Mouse (Mus musculus) c-Kit-positive CD71-positive TER-119-positive erythroid progenitor cells, embryonic 14.5 days (primary cell): Measurements from ENCODE around the gene D930020B18Rik.
A peak's percentile ranks its signal among the peaks of the same experiment; 100 is the strongest.

Experiments
- DNase-seq: peaks from one replicate; pipeline ENCODE4 v3.0.0-alpha.2; 2013; ENCODE audit warnings: low spot score

D930020B18Rik gene

GRCm38 (mm10) chr10:121640150-121640930, 1.0 kb upstream of the D930020B18Rik start:
- DNase-seq, result no peak

GRCm38 (mm10) chr10:121640944-121641271, 480 bp upstream of the D930020B18Rik start:
- no peak for DNase-seq

DNA sequence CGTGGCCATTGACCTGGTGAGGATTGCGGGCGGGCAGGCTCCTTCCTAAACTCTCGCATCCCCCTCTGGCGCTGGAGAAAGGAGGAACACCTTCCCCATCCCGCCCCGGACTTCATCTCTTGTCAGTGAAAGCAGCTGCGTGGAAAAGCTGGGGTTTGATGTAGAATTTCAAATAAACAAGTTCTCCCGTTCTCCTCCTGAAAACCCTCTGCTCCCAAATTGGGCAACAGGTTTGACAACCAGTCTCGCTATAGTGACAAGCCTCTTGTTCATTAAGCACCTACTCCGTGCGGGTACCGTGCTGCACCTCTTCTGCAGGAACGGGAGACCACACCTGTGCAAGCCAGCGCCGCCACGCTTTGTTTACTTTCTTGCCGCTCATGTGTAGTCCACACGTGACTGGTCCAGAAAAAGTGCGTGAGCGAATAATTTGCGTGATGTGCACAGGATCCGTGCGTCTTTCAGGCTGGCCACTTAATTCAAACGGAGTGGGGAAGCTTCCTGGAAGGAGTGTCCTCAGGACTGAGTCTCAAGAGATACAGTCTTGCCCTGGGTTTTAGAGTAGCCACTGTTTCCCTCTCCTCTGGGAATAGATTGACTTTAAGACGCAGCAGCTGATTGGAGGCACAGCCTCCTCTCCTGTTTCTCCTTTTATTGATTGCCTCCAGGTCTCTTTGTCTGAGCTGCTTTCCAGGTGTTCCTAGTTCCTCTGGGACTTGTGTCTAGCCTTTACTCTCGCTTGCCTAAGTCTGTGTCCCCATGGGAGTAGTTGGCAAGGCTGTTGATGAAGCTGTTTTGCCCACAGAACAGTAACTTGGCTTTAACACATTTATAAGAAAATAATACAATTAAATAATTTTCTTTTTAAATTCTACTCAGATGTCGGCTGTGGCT, 913 bp downstream of the D930020B18Rik start:
- DNase-seq, result no peak

DNA sequence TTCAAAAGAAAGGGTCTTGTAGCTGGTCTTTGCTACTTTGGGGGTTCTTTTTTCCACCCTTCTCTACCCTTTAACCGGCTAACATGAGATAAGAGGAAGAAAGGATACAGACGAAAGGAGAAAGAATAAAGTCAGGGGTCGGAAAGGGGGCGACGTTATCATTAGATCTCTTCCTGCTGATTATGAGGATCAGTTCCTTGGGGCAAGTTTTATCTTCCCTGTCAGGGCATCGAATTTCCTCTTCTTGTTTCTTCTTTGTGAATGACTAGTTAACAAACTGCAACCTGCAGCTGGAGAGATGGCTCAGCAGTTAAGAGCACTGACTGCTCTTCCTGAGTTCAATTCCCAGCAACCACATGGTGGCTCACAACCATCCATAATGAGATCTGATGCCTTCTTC, 4.9 kb downstream of the D930020B18Rik start:
- no peak for DNase-seq

- DNase-seq, result no peak
Observed at GRCm38 (mm10) chr10:121653079-121653478, 11.7 kb downstream of the D930020B18Rik start.

- no peak for DNase-seq
Observed at GRCm38 (mm10) chr10:121655907-121656306, 14.5 kb downstream of the D930020B18Rik start.

DNA sequence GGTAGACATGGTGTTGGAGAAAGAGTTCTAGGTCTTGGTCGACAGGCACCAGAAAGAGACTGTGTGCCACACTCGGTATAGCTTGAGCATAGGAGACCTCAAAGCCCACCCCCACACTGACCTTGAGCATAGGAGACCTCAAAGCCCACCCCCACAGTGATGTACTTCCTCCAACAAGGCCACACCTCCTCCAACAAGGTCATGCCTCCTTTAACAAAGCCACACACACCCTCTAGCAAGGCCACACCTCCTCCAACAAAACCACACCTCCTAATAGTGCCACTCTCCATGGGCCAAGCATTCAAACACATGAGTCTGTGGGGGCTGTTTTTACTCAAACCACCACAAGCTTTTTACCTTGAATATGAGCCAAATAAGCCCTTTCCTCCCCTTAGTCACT, 21.3 kb downstream of the D930020B18Rik start:
- DNase-seq, result no peak

DNA sequence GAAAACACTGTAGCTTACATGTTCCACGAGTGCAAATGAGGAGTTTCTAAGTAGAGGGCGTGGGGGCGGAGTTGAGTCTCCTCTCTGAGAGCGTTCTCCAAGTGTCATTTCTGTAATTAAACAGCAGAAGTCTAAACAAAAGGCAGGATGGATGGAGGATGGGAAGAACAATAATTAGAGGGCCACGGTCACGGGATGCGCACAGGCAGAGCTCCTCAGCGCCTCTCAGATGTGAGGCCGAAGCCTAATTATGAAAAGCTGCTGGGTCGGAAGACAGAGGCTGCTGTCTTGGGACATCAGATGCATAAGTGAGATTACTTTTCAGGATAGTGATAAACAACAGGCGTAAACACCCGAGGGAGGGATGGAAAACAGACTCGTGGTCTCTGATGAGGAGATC, 22.2 kb downstream of the D930020B18Rik start:
- no peak for DNase-seq

DNA sequence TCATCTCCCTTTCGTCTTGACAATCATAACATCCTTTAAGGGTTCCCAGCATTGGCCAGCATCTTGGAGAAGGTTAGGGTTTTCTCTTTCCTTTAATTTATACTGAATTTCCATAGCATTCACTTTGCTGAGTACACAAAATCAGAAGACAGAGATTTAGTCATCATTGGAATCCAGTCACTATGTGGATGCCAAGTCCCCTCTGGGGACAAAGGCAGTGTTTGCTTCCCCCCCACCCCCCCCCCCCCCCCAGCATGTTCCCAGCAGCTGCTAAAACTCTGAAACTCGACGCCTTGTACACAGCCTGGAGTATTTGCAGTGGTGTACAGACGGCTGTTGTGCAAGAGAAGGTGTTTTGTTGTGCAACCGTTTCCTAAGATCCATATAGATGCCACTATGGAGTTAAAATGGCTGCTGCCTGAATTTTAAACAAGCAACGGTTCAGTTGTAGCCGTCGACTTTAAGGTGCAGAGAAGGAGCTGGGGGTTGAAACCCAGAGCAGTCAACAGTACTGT, 24.3 kb downstream of the D930020B18Rik start:
- no peak for DNase-seq

GRCm38 (mm10) chr10:121669103-121669502, 27.7 kb downstream of the D930020B18Rik start:
- no peak for DNase-seq

- no peak for DNase-seq
Observed at GRCm38 (mm10) chr10:121677019-121677418, 35.6 kb downstream of the D930020B18Rik start.

- DNase-seq, result no peak
Observed at GRCm38 (mm10) chr10:121680902-121681301, 39.5 kb downstream of the D930020B18Rik start.

DNA sequence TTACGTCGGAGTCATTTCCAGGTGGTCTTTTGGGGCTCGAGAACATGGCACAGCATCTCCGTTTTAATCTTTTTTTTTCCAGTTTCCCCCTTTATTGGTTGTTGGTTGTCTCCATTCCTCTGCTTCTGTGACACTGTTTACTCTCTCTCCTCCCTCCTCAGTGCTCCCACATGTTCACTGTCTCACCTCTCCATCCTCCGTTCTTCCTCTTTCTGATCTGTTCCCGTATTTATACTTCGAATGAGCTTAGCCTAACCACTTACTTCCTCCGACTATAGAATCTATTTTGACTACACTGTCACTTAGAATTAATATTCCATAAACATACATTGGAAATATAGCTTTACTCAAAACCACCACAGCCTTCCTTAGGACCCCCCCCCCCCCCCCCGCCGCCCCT, 41.2 kb downstream of the D930020B18Rik start:
- DNase-seq, result no peak

- DNase-seq, result no peak
Observed at GRCm38 (mm10) chr10:121686153-121686660, 44.8 kb downstream of the D930020B18Rik start.

DNA sequence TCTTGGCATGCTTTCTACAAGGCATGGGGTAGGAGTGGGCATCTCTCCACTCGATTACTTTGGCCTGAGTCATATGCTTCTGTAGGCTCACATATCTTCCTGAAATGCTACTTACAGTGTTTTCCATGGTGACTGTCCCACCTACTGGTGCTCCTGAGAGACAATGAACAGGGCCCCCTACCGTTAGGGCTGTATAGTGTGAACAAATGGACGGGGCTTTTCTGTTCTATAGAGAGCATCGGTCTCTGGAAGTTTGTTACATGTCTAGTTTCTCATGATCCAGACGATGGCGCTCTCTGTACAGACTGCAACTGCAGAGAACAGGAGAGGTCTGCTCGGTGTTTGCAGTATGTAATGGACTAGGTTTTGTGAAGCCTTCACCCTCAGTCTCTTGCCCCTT, 46.1 kb downstream of the D930020B18Rik start:
- no peak for DNase-seq

GRCm38 (mm10) chr10:121689591-121690314, 48.4 kb downstream of the D930020B18Rik start:
- peak; percentile 35 for DNase-seq

DNA sequence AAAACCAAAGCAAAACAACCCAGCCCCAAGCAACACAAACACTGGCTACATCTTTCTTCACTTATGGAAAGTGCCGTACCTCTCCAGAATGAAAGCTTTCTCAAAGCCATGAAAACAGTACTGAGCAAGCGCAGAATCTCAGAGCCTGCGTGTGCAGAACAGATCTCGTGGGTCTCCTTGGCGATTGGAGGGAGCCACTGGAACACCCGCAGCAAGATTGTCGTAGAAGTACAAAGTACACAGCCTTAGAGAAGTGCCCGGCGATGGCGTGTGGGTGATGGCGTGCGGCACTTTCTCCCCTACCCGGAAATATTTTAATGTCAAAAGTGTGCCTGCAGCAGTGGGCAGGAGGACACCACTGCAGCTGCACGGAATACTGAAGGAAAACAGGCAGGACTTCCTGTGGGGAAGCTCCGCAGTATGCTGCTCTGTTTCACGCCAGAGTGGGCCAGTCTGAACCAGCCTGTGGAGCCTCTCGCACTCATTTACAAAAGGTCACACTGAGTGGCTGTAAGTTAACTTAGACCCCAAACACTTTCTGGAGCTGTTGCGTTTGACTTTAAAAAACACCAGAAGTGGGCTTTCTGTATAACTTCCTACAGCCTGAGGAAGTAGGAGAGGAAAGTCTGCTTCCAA, 51.7 kb downstream of the D930020B18Rik start:
- DNase-seq, result no peak

- no peak for DNase-seq
Observed at GRCm38 (mm10) chr10:121694567-121694966, 53.2 kb downstream of the D930020B18Rik start.

DNA sequence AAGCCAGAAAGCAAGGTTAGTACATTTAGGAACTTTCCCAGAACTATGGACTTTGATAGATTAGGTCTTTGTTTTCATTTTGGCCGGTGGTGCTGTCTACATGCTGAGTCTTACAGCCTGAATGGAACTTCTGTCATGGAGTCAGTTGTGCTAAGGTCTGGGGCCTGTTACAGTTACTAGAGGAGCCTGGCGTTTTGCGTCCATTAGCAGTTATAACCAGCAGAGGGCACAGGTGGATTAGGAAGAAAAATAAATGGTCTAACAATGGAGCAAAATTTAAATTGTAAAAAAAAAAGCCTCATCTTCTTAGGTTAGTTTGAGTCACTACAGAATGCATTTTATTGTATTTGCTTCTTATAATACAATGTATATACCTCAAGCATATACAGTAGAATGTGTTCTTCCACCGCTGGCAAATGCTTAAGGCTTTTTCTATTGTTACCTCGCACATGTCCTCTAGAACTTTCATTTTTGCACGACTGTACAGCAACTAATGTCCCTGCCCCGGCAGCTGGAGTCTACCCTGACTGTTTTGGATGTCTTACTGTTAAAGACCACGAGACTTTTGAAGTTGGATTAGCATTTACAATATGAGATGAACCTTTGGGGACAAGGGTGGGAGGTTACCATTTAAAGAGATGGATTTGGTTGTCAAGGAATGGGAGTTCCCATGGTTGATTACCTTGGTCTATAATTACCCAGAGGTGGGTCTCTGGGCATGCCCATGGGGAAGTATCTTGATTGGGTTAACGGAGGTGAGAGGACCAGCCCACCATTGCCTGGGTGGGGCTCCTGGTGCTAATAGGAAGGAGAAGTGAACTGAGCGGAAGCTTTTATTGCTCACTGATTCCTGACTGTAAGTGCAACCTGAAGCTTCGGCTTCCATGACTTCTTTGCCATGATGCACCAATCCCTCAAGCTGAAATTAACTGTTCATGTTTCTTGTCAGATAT, 60.2 kb downstream of the D930020B18Rik start:
- no peak for DNase-seq

- no peak for DNase-seq
Observed at GRCm38 (mm10) chr10:121703619-121704018, 62.2 kb downstream of the D930020B18Rik start.
